Mouse (Mus musculus): Measurements from ENCODE around the gene Nfatc3. TPM values are rescaled to one million over a fixed set of nuclear protein-coding genes. Genes with fewer than 3 reads are reported as not detected.

Nfatc3 gene
- polyA plus RNA-seq, 1 experiment: 25.5 TPM

- no peak for TF ChIP-seq GATA1 (IDR thresholded peaks at IDR 0.05; ENCODE audit: low read length)
These were observed 18.0 kb downstream of the Nfatc3 start for GRCm38 (mm10) chr8:106076612-106077011.

DNA sequence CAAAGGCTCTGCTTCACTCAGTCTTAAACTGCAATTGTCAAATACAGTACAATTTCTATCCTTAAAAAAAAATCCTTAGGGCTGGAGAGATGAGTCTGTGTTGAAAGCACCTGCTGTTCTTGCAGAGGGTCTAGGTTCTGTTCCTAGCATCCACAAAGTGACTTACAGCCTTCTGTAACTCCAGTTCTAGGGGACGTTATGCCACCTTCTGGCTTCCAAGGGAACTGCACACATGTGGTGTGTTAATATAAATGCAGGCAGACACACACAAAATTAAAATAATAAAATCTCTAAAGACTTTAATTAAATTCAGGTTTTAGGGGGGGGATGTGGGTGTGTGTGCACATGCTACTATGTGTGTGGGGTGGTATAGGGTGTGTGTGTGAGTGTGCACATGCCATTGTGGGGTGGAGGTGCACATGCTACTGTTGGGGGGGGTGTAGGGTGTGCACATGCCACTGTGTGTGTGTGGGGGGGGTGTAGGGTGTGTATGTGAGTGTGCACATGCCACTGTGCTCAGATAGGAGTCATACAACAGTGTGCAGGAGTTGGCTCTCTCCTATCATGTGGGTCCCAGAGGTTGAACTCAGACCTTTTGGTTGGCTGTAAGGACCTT is 18.9 kb downstream of the Nfatc3 start:
- TF ChIP-seq GATA1 (IDR thresholded peaks at IDR 0.05; ENCODE audit: low read length): no peak

- TF ChIP-seq GATA1 (IDR thresholded peaks at IDR 0.05; ENCODE audit: low read length): no peak
These were observed 43.7 kb downstream of the Nfatc3 start for GRCm38 (mm10) chr8:106102321-106102720.

DNA sequence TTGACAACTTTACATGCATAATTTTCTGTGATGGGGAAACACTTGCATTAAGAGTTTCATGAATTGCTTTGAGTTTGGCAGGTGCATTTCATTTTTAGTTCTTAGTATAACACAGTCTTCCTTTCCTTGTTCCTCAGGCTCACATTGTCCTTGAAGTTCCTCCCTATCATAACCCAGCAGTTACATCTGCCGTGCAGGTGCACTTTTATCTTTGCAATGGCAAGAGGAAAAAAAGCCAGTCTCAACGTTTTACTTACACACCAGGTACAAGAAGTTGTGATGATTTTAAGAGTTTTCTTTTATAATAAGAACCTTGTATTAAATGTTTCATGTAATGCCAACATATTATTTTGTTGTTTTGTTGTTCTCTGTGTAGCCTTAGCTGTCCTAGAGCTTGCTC is 45.2 kb downstream of the Nfatc3 start:
- no peak for TF ChIP-seq GATA1 (IDR thresholded peaks at IDR 0.05; ENCODE audit: low read length)

- TF ChIP-seq GATA1 (IDR thresholded peaks at IDR 0.05; ENCODE audit: low read length): no peak
These were observed 47.6 kb downstream of the Nfatc3 start for GRCm38 (mm10) chr8:106106193-106106592.

- TF ChIP-seq GATA1 (IDR thresholded peaks at IDR 0.05; ENCODE audit: low read length): no peak
These were observed 49.4 kb downstream of the Nfatc3 start for GRCm38 (mm10) chr8:106108080-106108479.

DNA sequence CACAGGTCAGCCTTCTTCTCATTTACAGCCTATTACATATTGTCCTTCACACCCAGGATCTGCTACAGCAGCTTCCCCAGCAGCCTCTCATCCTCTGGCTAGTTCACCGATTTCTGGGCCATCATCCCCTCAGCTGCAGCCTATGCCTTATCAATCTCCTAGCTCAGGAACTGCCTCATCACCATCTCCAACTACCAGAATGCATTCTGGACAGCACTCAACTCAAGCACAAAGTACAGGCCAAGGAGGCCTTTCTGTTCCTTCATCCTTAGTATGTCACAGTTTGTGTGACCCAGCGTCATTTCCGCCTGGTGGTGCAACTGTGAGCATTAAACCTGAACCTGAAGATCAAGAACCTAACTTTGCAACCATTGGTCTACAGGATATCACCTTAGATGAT is 50.1 kb downstream of the Nfatc3 start:
- no peak for TF ChIP-seq GATA1 (IDR thresholded peaks at IDR 0.05; ENCODE audit: low read length)

GRCm38 (mm10) chr8:106112041-106112440 is 53.4 kb downstream of the Nfatc3 start:
- TF ChIP-seq GATA1 (IDR thresholded peaks at IDR 0.05; ENCODE audit: low read length): no peak

DNA sequence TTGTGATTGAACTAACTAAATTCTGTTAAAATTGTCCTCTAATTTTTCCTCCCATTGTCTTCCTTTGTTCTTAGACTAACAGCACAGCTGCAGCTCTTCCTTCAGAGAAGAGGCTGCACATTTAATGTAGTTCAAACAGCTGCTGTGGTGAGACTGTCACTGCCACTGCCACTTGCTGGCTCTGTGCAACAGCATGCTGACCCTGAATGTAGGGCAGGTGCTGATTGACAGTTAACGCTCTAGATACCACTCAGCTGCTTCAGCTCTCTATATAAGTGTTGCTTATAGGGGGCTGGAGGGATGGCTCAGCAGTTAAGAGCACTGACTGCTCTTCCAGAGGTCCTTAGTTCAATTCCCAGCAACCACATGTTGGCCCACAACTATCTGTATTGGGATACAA is 53.9 kb downstream of the Nfatc3 start:
- no peak for TF ChIP-seq GATA1 (IDR thresholded peaks at IDR 0.05; ENCODE audit: low read length)

GRCm38 (mm10) chr8:106115897-106116296 is 57.3 kb downstream of the Nfatc3 start:
- no peak for TF ChIP-seq GATA1 (IDR thresholded peaks at IDR 0.05; ENCODE audit: low read length)

GRCm38 (mm10) chr8:106123443-106123842 is 64.8 kb downstream of the Nfatc3 start:
- no peak for TF ChIP-seq GATA1 (IDR thresholded peaks at IDR 0.05; ENCODE audit: low read length)

DNA sequence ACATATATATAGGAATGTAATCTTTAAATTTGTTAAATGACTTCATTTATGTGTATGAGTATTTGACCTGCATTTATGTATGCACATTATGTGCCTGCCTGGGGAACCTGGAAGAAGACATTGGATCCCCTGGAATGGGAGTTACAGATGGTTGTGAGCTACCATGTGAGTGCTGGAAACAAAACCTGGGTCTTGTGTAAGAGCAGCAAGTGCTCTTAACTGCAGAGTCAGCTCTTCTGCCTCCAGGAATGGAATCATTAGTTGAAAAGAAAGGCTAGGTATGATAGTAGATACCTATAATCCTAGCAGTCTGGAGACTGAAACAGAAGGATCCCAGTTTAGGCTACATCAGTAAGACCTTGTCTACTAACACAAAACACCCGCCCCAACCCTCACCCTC is 67.4 kb downstream of the Nfatc3 start:
- TF ChIP-seq GATA1 (IDR thresholded peaks at IDR 0.05; ENCODE audit: low read length): no peak

DNA sequence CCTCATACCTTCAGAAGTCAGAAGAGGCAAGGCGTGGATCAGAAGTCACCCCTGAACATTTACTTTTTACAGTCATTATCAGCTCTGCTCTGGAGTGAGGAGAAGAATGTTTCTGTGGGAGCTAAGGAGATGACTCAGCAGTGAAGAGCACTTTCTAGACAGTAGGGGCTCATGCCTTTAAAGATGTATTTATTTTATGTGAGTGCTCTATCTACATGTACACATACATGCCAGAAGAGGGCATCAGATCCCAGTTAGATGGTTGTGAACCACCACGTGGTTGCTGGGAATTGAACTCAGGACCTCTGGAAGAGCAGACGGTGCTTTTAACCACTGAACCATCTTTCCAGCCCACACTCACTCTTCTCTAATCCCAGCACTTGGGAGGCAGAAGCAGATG is 68.4 kb downstream of the Nfatc3 start:
- TF ChIP-seq GATA1 (IDR thresholded peaks at IDR 0.05; ENCODE audit: low read length): no peak

DNA sequence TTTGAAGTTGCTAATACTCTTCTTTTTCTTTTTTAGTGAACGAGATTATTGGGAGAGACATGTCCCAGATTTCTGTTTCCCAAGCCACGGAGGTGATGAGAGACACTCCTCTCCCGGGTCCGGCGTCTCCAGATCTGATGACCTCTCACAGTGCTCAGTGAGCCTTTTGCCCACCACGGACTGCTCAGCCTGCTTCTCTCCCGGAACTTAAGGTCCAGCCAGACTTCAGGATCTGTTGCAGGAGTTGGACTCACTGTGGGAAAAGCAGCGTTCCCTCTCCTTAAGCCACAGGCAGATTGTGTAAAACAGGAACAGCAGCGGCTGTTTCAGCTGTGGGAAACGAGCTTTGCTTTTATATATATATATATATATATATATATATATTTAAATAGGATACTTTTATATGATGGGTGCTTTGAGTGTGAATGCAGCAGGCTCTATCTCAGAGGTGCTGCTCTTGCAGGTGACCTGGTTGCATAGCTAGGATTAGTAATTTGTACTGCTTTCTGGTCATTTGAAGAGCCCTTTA is 69.3 kb downstream of the Nfatc3 start:
- TF ChIP-seq GATA1 (IDR thresholded peaks at IDR 0.05; ENCODE audit: low read length): no peak

DNA sequence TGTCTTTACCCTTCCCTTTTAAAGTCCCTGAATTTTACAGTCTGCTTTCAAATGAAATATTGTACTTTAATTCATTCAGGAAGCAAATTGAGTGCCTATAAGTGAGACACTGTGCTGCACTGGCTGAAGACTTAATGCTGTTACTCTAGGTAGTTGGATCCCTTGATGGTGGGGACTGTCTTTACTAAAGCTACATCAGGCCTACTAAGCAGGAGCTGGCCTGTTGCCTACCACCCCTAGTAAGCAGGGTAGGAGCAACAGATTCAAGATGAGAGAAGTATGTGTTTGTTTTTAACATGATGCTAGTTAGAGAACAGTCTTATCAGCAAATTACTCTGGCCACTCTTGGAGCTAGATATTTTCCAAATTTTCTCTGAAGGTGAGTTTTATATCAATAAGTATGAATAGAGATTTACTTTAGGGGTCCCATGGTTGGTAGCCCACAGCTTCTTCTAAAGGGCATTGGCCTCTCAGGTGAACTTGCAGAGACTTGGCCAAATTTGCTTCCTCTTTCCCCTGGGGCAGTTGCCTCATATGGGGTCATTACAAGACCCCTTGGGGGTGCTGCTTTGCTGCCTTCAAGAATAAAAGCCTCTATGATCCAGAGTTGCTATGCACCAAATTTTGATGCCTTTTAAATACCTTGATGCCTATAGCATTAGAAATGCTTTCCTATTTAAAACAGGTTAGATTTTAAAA is 70.7 kb downstream of the Nfatc3 start:
- TF ChIP-seq GATA1 (IDR thresholded peaks at IDR 0.05; ENCODE audit: low read length): no peak

DNA sequence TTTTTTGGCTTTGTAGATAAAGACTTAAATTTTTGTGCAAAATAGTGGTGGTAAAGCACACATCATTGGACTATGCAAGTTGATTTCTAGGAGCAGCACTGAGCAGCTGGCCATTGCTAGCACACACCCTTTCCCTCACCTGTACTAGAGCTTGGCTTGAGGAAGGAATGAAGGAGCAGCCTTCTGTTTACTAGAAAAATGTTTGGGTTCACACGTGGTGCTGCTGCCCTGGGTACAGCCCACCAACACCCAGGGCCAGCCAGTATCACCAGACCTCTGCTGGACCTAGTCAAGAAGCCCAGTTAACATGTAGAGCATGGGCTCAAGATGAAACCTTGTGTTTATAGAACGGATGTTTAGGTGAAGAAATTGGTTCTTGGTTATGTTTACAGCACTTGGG is 71.4 kb downstream of the Nfatc3 start:
- no peak for TF ChIP-seq GATA1 (IDR thresholded peaks at IDR 0.05; ENCODE audit: low read length)

DNA sequence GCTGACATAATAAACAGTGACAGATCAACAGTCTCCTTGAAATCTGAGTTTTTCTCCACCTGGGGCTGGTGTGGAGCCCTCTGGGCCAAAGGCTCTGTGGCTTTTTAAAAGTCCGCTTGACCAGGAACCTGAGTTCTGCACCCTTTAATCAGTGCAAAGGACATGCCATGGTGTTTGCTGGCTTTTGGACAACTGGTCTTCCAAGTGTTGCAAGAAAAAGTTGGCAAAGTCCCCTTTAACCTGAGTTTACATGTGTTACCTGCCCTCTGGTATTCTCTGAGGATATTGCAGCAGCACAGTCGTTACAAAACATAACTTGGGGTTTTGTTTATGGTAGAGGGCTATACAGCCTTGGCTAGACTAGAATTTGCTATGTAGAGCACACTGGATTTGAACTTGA is 71.9 kb downstream of the Nfatc3 start:
- TF ChIP-seq GATA1 (IDR thresholded peaks at IDR 0.05; ENCODE audit: low read length): no peak
